Mouse (Mus musculus) C2C12 (cell line): ENCODE data around the gene Slc31a1.

Experiments used
- CEBPB ChIP-seq: IDR thresholded peaks from one replicate; pipeline ENCODE4 v1.6.1; 2011; ENCODE audit warnings: low read depth, mild to moderate bottlenecking, control low read depth, moderate library complexity
- CTCF ChIP-seq: IDR thresholded peaks from one replicate; pipeline ENCODE4 v1.5.1; 2011; ENCODE audit not compliant: control insufficient read depth, insufficient read depth, insufficient read length
- MAX ChIP-seq: IDR thresholded peaks from one replicate; pipeline ENCODE4 v1.6.1; 2011; ENCODE audit warnings: mild to moderate bottlenecking, control low read depth
- MYOD1 ChIP-seq: IDR thresholded peaks from one replicate; pipeline ENCODE4 v1.6.1; 2011; ENCODE audit warnings: low read depth; ENCODE audit not compliant: control insufficient read depth, insufficient read length
- MYOG ChIP-seq: IDR thresholded peaks from one replicate; pipeline ENCODE4 v1.6.1; 2011; ENCODE audit not compliant: control insufficient read depth, insufficient read length; ENCODE audit errors: extremely low read depth
- USF1 ChIP-seq: IDR thresholded peaks from one replicate; pipeline ENCODE4 v1.6.1; 2011; ENCODE audit warnings: low read depth, mild to moderate bottlenecking, control low read depth, moderate library complexity

- TF ChIP-seq MAX (no peak), CEBPB (no peak), CTCF (no peak), MYOD1 (no peak), USF1 (no peak), MYOG (no peak)
These were observed 73.7 kb downstream of the Slc31a1 start for GRCm38 (mm10) chr4:62433939-62434870.
